Mouse (Mus musculus) heart, embryonic 16.5 days (tissue): Measurements from ENCODE around the gene Gns. TPM values are rescaled to one million over a fixed set of nuclear protein-coding genes. Genes with fewer than 3 reads are reported as not detected.
"Not testable (repeated sequence)": the region's sequence is repeated elsewhere in the genome, so short reads cannot be mapped to it uniquely, and the experiment has no call there.

Source experiments
- ATAC-seq: fragments of 200-750 bp; cut with Nextera tagmentation; replicated peaks from 2 replicates; pipeline ENCODE4 v1.8.0; 2017; ENCODE audit warnings: moderate number of reproducible peaks; ENCODE audit not compliant: insufficient read depth, low FRiP score; ENCODE audit errors: extremely low read depth
- H3K27ac ChIP-seq: fragments of 300-500 bp; sonication (generic); 2 replicates; pipeline ENCODE4 v1.5.1; 2014; ENCODE audit warnings: mild to moderate bottlenecking, low read length, control low read depth, moderate library complexity
- H3K27me3 ChIP-seq: fragments of 300-500 bp; sonication (generic); 2 replicates; pipeline ENCODE4 v1.6.1; 2014; ENCODE audit warnings: low read length, mixed read lengths; ENCODE audit not compliant: control insufficient read depth, insufficient read depth
- H3K36me3 ChIP-seq: fragments of 300-500 bp; sonication (generic); 2 replicates; pipeline ENCODE4 v1.6.1; 2014; ENCODE audit not compliant: control insufficient read depth, insufficient read depth
- H3K4me1 ChIP-seq: fragments of 300-500 bp; sonication (generic); 2 replicates; pipeline ENCODE4 v1.6.1; 2014; ENCODE audit warnings: low read length, mixed read lengths; ENCODE audit not compliant: control insufficient read depth, insufficient read depth
- H3K4me2 ChIP-seq: fragments of 300-500 bp; sonication (generic); 2 replicates; pipeline ENCODE4 v1.6.1; 2014; ENCODE audit warnings: low read depth, mild to moderate bottlenecking, control low read depth, low read length
- H3K4me3 ChIP-seq: fragments of 300-500 bp; sonication (generic); 2 replicates; pipeline ENCODE4 v1.5.1; 2014; ENCODE audit warnings: mild to moderate bottlenecking, control low read depth, low read length
- H3K9ac ChIP-seq: fragments of 300-500 bp; sonication (generic); 2 replicates; pipeline ENCODE4 v1.6.1; 2014; ENCODE audit warnings: low read length, control low read depth
- H3K9me3 ChIP-seq: fragments of 300-500 bp; sonication (generic); replicated peaks from 2 replicates; pipeline ENCODE4 v1.6.1; 2016; ENCODE audit warnings: low read length; ENCODE audit not compliant: control insufficient read depth
- WGBS: fragments of 180-500 bp; shearing (Covaris S2); extraction: QIAGEN DNeasy Blood & Tissue Kit; methylation state at CpG from one replicate; pipeline ENCODE4 v1.1.7; 2014; 5-methylcytosine and 5-hydroxymethylcytosine counted together
- polyA plus RNA-seq: library from polyadenylated mRNA; unstranded; fragments of >200 nt; fragmentation: Nextera tagmentation; extraction: Ambion mirVana; gene quantifications from 2 replicates; pipeline ENCODE4 v1.2.1, GENCODE M21; 2015

The Gns gene
- polyA plus RNA-seq, 1 experiment from 2014 or later = 29.0 TPM

DNA sequence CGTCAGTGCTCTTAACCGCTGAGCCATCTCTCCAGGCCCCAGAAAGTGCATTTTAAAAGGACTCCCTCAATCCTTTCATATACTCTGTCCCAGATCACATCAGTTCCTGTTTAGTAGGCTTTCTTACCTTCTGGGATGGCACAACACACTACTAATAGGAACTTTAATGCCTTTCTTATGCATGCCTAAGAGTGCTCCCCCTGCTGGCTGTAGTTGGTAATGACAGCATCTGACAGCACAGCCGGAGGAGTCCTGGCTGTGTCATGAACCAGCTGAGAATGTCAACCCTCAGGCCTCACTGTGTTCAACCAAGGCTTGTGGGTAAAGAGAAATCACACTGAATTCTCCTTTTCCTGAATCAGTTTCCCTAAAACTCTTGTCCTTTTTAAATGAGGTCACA, 30.3 kb upstream of the Gns start:
- Histone ChIP-seq H3K4me2 (no peak overlapping the region), H3K27ac (no peak overlapping the region), H3K27me3 (no peaks in the 10 kb centered on the region), H3K4me3 (no peak overlapping the region), H3K9me3 (no peaks in the 10 kb centered on the region), H3K4me1 (no peaks in the 10 kb centered on the region), H3K9ac (no peak overlapping the region), H3K36me3 (peaks cover 4% of the 10 kb centered on the region; the same call in 1 of the 2 replicates)
- WGBS = 77% methylated on average over 3 of the region's 3 CpGs
- ATAC-seq = no peak

DNA sequence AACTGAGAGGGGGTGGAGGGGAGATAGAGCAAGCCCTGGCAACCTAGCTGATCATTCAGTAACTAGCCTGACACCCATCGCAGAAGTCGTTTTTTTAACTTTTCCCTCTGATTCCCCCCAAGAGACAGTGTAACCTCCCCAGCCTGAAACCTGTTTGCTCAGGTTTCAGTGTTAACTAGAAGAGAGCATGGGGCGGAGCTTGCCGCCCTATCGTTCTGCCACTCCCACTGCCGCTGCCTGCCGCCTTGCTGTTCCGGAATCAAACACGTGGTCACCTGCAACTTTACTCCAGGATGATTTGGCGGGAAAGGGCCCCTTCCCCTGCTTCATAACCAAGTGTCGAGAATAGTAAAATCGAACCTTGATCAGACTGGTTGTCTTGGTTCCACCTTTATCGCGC, 28.4 kb upstream of the Gns start:
- WGBS = 47% methylated on average over 14 of the region's 14 CpGs
- H3K9me3 ChIP-seq, H3K9ac ChIP-seq, H3K27me3 ChIP-seq, H3K4me1 ChIP-seq, ATAC-seq, H3K36me3 ChIP-seq, H3K27ac ChIP-seq, H3K4me3 ChIP-seq: not testable (repeated sequence)
- H3K4me2 ChIP-seq = peak overlapping the region; percentile 21; the same call in 1 of the 2 replicates

DNA sequence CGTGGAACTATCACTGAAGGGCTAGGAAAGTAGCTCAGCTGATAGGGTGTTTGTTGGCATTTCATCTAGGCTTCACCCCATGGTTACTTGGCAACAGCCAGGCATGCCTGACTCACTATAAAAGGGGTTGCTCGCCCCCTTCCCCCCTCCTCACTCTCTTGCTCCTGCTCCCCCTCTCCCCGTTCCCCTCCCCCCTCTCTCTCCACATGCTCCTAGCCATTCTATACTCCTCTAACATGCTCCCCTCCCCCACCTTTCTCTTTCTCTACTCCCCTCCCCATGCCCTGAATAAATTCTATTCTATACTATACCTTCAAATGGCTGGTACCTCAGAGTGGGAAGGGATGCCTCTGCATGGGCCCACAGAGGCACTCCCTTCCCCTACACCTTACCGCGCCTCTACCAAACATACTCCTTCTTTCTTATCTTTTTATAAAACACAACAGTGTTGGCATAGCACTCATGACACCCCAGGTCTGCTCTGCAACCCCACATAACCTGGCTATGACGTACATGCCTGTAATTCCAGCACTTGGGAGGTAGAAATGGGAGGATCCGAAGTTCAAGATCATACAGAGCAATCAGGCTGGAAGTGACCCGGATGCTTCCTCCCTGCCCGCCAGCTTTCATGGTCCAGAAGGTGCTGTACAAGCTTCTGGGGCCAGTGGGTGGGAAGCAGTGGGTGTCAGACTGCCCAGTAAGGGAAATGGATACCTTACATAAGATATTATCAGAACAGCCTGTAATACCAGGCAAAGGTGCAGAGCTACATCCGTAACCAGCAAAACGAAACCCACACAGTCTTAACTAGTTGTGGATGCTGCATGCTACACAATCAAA, 23.9 kb upstream of the Gns start:
- Histone ChIP-seq H3K9me3 (no peaks in the 10 kb centered on the region), H3K27ac (no peak overlapping the region), H3K9ac (no peak overlapping the region), H3K36me3 (no peaks in the 10 kb centered on the region), H3K4me2 (no peak overlapping the region), H3K4me1 (0 out of 2 replicates have a peak, but pooled peaks cover 2% of the 10 kb centered on the region), H3K4me3 (no peak overlapping the region), H3K27me3 (no peaks in the 10 kb centered on the region)
- no peak for ATAC-seq
- WGBS = 65% methylated on average over 11 of the region's 11 CpGs

DNA sequence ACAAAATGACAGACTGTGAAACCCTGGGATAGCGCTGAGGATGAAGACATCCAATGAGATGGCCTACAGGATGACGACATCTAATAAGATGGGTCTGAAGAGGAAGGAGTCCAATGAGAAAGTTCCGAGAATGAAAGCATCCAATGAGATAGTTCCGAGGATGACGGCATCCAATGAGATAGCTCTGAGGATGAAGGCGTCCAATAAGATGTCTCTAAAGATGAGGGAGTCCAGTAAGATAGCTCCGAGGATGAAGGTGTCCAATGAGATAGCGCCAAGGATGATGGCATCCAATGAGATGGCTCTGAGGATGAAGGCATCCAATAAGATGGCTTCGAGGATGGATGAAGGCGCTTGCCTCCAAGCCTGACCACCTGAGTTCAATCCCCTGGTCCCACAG, 22.6 kb upstream of the Gns start:
- 95% methylated on average over 10 of the region's 10 CpGs for WGBS
- ATAC-seq = no peak

DNA sequence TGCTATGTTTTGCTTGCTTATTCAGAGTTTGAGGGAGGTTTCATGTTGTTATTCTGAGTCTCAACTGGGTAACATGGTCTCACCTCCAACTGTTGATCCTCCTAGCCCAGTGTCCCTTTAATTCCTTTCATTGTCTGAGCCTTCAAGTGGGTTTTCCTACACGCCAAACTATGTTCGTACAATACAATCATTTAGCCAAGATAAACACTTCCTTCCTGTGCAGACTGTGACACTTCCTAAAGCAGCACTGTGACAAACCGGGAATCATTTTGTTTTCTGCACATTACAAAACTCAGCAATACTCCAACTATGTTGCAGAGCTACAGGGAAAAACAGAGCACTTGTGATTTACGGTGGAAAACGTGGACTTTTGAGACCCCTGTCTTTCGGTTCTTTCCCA, 21.0 kb upstream of the Gns start:
- Histone ChIP-seq H3K9ac (no peak overlapping the region), H3K27me3 (no peaks in the 10 kb centered on the region), H3K27ac (peak overlapping the region; percentile 40), H3K4me3 (no peak overlapping the region), H3K4me2 (no peak overlapping the region), H3K4me1 (peaks cover 3% of the 10 kb centered on the region; the same call in 1 of the 2 replicates), H3K36me3 (no peaks in the 10 kb centered on the region), H3K9me3 (no peaks in the 10 kb centered on the region)
- 43% methylated on average over 6 of the region's 6 CpGs for WGBS
- ATAC-seq = no peak

More for the DNA sequence above, 22.6 kb upstream of the Gns start:
- no peaks in the 10 kb centered on the region for H3K27me3 ChIP-seq
- no peak overlapping the region for H3K9ac ChIP-seq
- H3K9me3 ChIP-seq = no peaks in the 10 kb centered on the region
- no peak overlapping the region for H3K27ac ChIP-seq
- H3K4me2 ChIP-seq = no peak overlapping the region
- no peak overlapping the region for H3K4me3 ChIP-seq
- 0 out of 2 replicates have a peak, but pooled peaks cover 2% of the 10 kb centered on the region for H3K4me1 ChIP-seq
- no peaks in the 10 kb centered on the region for H3K36me3 ChIP-seq

DNA sequence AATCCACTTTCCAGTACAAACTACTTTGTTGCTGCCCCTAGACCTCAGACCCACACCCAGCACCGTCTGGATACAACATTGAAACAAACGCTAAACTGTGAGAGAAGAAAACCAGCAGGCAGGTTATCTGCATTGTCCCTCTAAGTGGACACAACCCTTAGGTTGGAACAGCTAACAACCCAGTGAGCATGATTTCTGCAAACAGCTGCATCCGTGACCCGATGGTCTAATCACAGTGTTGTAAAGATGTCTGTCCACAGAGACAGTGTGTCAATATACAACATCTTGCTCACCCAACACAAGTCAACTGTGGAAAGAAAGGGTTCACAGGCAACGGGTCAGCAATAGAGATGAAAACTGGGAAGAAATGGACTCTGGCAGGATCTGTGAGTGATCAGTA, 15.6 kb upstream of the Gns start:
- Histone ChIP-seq H3K4me1 (peaks cover 19% of the 10 kb centered on the region), H3K36me3 (no peaks in the 10 kb centered on the region), H3K27ac (peak overlapping the region; percentile 79), H3K9me3 (no peaks in the 10 kb centered on the region), H3K9ac (peak overlapping the region; percentile 41), H3K27me3 (peaks cover 4% of the 10 kb centered on the region; the same call in 1 of the 2 replicates), H3K4me2 (peak overlapping the region; percentile 98), H3K4me3 (peak overlapping the region; percentile 26)
- 25% methylated on average over 5 of the region's 5 CpGs for WGBS
- peak; percentile 11; the same call in 1 of the 2 replicates for ATAC-seq

DNA sequence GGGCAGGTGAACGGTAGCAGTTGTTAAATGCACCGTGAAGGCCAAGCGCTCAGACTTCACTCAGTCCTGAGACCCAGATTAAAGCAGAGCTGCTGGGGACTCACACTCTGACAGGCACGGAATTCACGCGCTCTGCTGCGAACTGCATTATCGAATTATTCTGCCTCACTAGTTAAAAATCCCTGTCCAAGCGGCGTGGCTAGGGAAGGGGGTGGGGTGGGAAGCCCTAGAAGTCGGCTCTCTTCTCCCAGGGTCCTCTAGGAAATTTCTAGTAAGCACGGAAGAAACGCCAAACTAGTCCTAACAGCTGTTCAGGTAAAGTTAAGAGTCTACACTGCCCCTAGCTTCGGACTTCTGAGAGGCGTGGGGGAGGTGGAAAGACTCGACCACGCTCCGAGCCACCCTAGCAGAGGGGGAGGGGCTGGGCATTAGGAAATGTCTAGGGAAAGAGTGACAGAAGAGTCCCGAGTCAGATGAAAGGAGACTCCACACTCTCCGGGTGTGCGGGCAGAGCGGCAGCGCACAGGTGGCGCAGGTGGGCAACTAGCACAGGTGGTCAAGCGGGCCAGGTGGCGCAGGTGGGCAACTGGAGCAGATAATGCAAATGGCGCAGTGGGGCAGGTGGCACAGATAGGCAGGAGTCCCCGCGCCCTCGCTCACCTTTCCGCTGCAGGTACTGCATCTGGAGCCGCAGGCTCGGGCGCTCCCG, 14.4 kb upstream of the Gns start:
- 3% methylated on average over 34 of the region's 35 CpGs for WGBS
- peak; percentile 50 for ATAC-seq
- peak overlapping the region; percentile 52 for H3K27ac ChIP-seq
- peak overlapping the region; percentile 77 for H3K9ac ChIP-seq
- peak overlapping the region; percentile 68 for H3K4me3 ChIP-seq
- H3K4me1 ChIP-seq = peaks cover 19% of the 10 kb centered on the region
- peak overlapping the region; percentile 98 for H3K4me2 ChIP-seq
- H3K9me3 ChIP-seq = no peaks in the 10 kb centered on the region
- H3K27me3 ChIP-seq = peaks cover 4% of the 10 kb centered on the region; the same call in 1 of the 2 replicates
- H3K36me3 ChIP-seq = no peaks in the 10 kb centered on the region

DNA sequence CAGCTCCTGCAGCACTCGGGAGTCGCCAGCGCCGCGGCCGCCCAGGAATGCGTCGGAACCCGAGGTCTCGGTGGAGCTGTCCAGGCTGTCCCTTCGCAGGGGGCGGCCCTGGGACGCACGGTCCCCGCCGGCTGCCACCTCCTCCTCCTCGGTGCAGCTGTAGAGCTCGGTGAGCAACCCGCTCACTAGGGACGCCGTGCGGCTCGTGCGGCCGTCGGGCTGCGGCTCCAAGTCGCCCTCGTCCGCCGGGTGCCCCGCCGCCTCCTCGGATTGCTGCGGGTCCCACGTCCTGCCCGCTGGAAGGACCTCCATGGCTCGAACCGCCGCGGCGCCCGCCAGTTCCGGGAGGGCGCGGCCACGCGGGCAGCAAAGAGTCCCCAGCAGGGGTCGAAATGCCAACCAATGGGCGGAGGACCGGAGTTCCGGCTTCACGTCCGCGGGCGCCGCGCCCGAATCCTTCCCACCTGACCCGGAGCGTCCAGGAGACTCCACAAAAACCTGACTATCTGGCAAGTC, 13.8 kb upstream of the Gns start, which contains the start of gene Tbc1d30:
Tbc1d30 (minus strand) TSS at position 213 of the 516 bp plus-strand sequence.
- under 1% methylated on average over 60 of the region's 61 CpGs for WGBS
- Histone ChIP-seq H3K4me3 (peak within 1 kb of the TSS; percentile 68), H3K27ac (peak within 1 kb of the TSS; percentile 52), H3K4me2 (peak within 1 kb of the TSS; percentile 98), H3K4me1 (peaks cover 19% of the 10 kb centered on the region), H3K9ac (peak within 1 kb of the TSS; percentile 77), H3K9me3 (no peaks in the 10 kb centered on the region), H3K27me3 (peaks cover 4% of the 10 kb centered on the region; the same call in 1 of the 2 replicates), H3K36me3 (no peaks in the 10 kb centered on the region)
- ATAC-seq = peak; percentile 81
